Mouse (Mus musculus): ENCODE results near the gene Nme7. TPM values are rescaled to one million over a fixed set of nuclear protein-coding genes. Genes with fewer than 3 reads are reported as not detected.

The Nme7 gene
- polyA plus RNA-seq, 1 experiment: 0.27 TPM

GRCm38 (mm10) chr1:164460921-164461697 is 157.2 kb downstream of the Nme7 start:
- H3K36me3 ChIP-seq (ENCODE audit: control insufficient read depth): no peaks in the 10 kb centered on the region
- TF ChIP-seq GATA1 (IDR thresholded peaks at IDR 0.05; ENCODE audit: low read length) (no peak), TAL1 (IDR thresholded peaks at IDR 0.05; ENCODE audit: low read length) (no peak)
- H3K27me3 ChIP-seq (ENCODE audit: control insufficient read depth): peaks cover 41% of the 10 kb centered on the region
- H3K9me3 ChIP-seq (ENCODE audit: control insufficient read depth, low read length): no peaks in the 10 kb centered on the region
- peaks cover 10% of the 10 kb centered on the region for H3K4me1 ChIP-seq (ENCODE audit: control insufficient read depth)
- H3K4me3 ChIP-seq (replicated peaks): no peak overlapping the region

- H3K27me3 ChIP-seq (ENCODE audit: control insufficient read depth): peaks cover 35% of the 10 kb centered on the region
- no peak for TF ChIP-seq TAL1 (IDR thresholded peaks at IDR 0.05; ENCODE audit: low read length)
- no peak for TF ChIP-seq GATA1 (IDR thresholded peaks at IDR 0.05; ENCODE audit: low read length)
- no peaks in the 10 kb centered on the region for H3K36me3 ChIP-seq (ENCODE audit: control insufficient read depth)
- peaks cover 10% of the 10 kb centered on the region for H3K4me1 ChIP-seq (ENCODE audit: control insufficient read depth)
- H3K4me3 ChIP-seq (replicated peaks): no peak overlapping the region
- H3K9me3 ChIP-seq (ENCODE audit: control insufficient read depth, low read length): no peaks in the 10 kb centered on the region
These were observed 157.8 kb downstream of the Nme7 start for GRCm38 (mm10) chr1:164461726-164462125.

- H3K4me1 ChIP-seq (ENCODE audit: control insufficient read depth): no peaks in the 10 kb centered on the region
- no peaks in the 10 kb centered on the region for H3K36me3 ChIP-seq (ENCODE audit: control insufficient read depth)
- no peak overlapping the region for H3K4me3 ChIP-seq (replicated peaks)
- H3K9me3 ChIP-seq (ENCODE audit: control insufficient read depth, low read length): no peaks in the 10 kb centered on the region
- TF ChIP-seq TAL1 (IDR thresholded peaks at IDR 0.05; ENCODE audit: low read length) (no peak), GATA1 (IDR thresholded peaks at IDR 0.05; ENCODE audit: low read length) (no peak)
- no peaks in the 10 kb centered on the region for H3K27me3 ChIP-seq (ENCODE audit: control insufficient read depth)
These were observed 163.5 kb downstream of the Nme7 start for GRCm38 (mm10) chr1:164467406-164467805.

GRCm38 (mm10) chr1:164468329-164468728 is 164.4 kb downstream of the Nme7 start:
- Histone ChIP-seq H3K27me3 (ENCODE audit: control insufficient read depth) (no peaks in the 10 kb centered on the region), H3K9me3 (ENCODE audit: control insufficient read depth, low read length) (no peaks in the 10 kb centered on the region), H3K36me3 (ENCODE audit: control insufficient read depth) (no peaks in the 10 kb centered on the region), H3K4me1 (ENCODE audit: control insufficient read depth) (no peaks in the 10 kb centered on the region), H3K4me3 (replicated peaks) (no peak overlapping the region)
- TF ChIP-seq TAL1 (IDR thresholded peaks at IDR 0.05; ENCODE audit: low read length): no peak
- no peak for TF ChIP-seq GATA1 (IDR thresholded peaks at IDR 0.05; ENCODE audit: low read length)

GRCm38 (mm10) chr1:164470985-164471384 is 167.1 kb downstream of the Nme7 start:
- no peaks in the 10 kb centered on the region for H3K9me3 ChIP-seq (ENCODE audit: control insufficient read depth, low read length)
- H3K4me1 ChIP-seq (ENCODE audit: control insufficient read depth): no peaks in the 10 kb centered on the region
- no peak for TF ChIP-seq TAL1 (IDR thresholded peaks at IDR 0.05; ENCODE audit: low read length)
- H3K27me3 ChIP-seq (ENCODE audit: control insufficient read depth): no peaks in the 10 kb centered on the region
- no peaks in the 10 kb centered on the region for H3K36me3 ChIP-seq (ENCODE audit: control insufficient read depth)
- no peak overlapping the region for H3K4me3 ChIP-seq (replicated peaks)

GRCm38 (mm10) chr1:164471632-164472031 is 167.7 kb downstream of the Nme7 start:
- TF ChIP-seq GATA1 (IDR thresholded peaks at IDR 0.05; ENCODE audit: low read length): no peak
- TF ChIP-seq TAL1 (IDR thresholded peaks at IDR 0.05; ENCODE audit: low read length): no peak
- Histone ChIP-seq H3K4me3 (replicated peaks) (no peak overlapping the region), H3K9me3 (ENCODE audit: control insufficient read depth, low read length) (no peaks in the 10 kb centered on the region), H3K27me3 (ENCODE audit: control insufficient read depth) (no peaks in the 10 kb centered on the region), H3K4me1 (ENCODE audit: control insufficient read depth) (no peaks in the 10 kb centered on the region), H3K36me3 (ENCODE audit: control insufficient read depth) (no peaks in the 10 kb centered on the region)

- Histone ChIP-seq H3K9me3 (ENCODE audit: control insufficient read depth, low read length) (no peaks in the 10 kb centered on the region), H3K36me3 (ENCODE audit: control insufficient read depth) (no peaks in the 10 kb centered on the region), H3K4me3 (replicated peaks) (no peak overlapping the region), H3K27me3 (ENCODE audit: control insufficient read depth) (no peaks in the 10 kb centered on the region), H3K4me1 (ENCODE audit: control insufficient read depth) (no peaks in the 10 kb centered on the region)
- TF ChIP-seq GATA1 (IDR thresholded peaks at IDR 0.05; ENCODE audit: low read length): no peak
- TF ChIP-seq TAL1 (IDR thresholded peaks at IDR 0.05; ENCODE audit: low read length): no peak
These were observed 169.5 kb downstream of the Nme7 start for GRCm38 (mm10) chr1:164473398-164473797.

- no peaks in the 10 kb centered on the region for H3K9me3 ChIP-seq (ENCODE audit: control insufficient read depth, low read length)
- no peaks in the 10 kb centered on the region for H3K36me3 ChIP-seq (ENCODE audit: control insufficient read depth)
- TF ChIP-seq TAL1 (IDR thresholded peaks at IDR 0.05; ENCODE audit: low read length) (no peak), GATA1 (IDR thresholded peaks at IDR 0.05; ENCODE audit: low read length) (no peak)
- H3K27me3 ChIP-seq (ENCODE audit: control insufficient read depth): no peaks in the 10 kb centered on the region
- no peaks in the 10 kb centered on the region for H3K4me1 ChIP-seq (ENCODE audit: control insufficient read depth)
- H3K4me3 ChIP-seq (replicated peaks): no peak overlapping the region
These were observed 170.4 kb downstream of the Nme7 start for GRCm38 (mm10) chr1:164474310-164474709.

- H3K4me3 ChIP-seq (replicated peaks): no peak overlapping the region
- H3K9me3 ChIP-seq (ENCODE audit: control insufficient read depth, low read length): no peaks in the 10 kb centered on the region
- H3K36me3 ChIP-seq (ENCODE audit: control insufficient read depth): no peaks in the 10 kb centered on the region
- H3K4me1 ChIP-seq (ENCODE audit: control insufficient read depth): no peaks in the 10 kb centered on the region
- TF ChIP-seq GATA1 (IDR thresholded peaks at IDR 0.05; ENCODE audit: low read length) (no peak), TAL1 (IDR thresholded peaks at IDR 0.05; ENCODE audit: low read length) (no peak)
- H3K27me3 ChIP-seq (ENCODE audit: control insufficient read depth): no peaks in the 10 kb centered on the region
These were observed 171.0 kb downstream of the Nme7 start for GRCm38 (mm10) chr1:164474778-164475511.
